Mouse (Mus musculus) gonadal fat pad, adult 2 months (tissue): Measurements from ENCODE around the gene Tceanc. TPM values are rescaled to one million over a fixed set of nuclear protein-coding genes. Genes with fewer than 3 reads are reported as not detected.

Source experiments
- DNase-seq: peaks from one replicate; pipeline ENCODE4 v3.0.0-alpha.2; 2012; ENCODE audit warnings: low read depth
- polyA plus RNA-seq: library from polyadenylated mRNA; depleted of rRNA; stranded (reverse); fragments of >200 nt; gene quantifications from 2 replicates; pipeline ENCODE4 v1.2.3, GENCODE M21; 2012; rRNA removed

The Tceanc gene
- polyA plus RNA-seq, 1 experiment = 1.5 TPM

- DNase-seq = no peak
These were observed 38.9 kb downstream of the Tceanc start, which contains the start of gene Rab9 for GRCm38 (mm10) chrX:166479365-166479983. Gene Rab9, minus strand, starts transcription at chrX:166479867.

GRCm38 (mm10) chrX:166478631-166479364 lies 39.6 kb downstream of the Tceanc start:
- peak; percentile 73 for DNase-seq

- DNase-seq = no peak
These were observed 41.0 kb downstream of the Tceanc start for GRCm38 (mm10) chrX:166477393-166477792.

GRCm38 (mm10) chrX:166472612-166473011 lies 45.8 kb downstream of the Tceanc start:
- DNase-seq = no peak

GRCm38 (mm10) chrX:166468321-166468720 lies 50.0 kb downstream of the Tceanc start:
- no peak for DNase-seq

- no peak for DNase-seq
These were observed 62.8 kb downstream of the Tceanc start for GRCm38 (mm10) chrX:166455525-166455924.

- no peak for DNase-seq
These were observed 64.0 kb downstream of the Tceanc start for GRCm38 (mm10) chrX:166454331-166454730.

- no peak for DNase-seq
These were observed 64.8 kb downstream of the Tceanc start for GRCm38 (mm10) chrX:166453532-166453931.

Other genes starting within 250 kb of the Tceanc start
- gene Trappc2, start 78.0 kb downstream of the Tceanc start, polyA plus RNA-seq = 5.3 and 6.3 TPM in 2 replicates
- gene Ofd1, start 77.9 kb downstream of the Tceanc start, polyA plus RNA-seq = 2.0 and 3.2 TPM in 2 replicates
- 10.2 and 11.2 TPM in 2 replicates for gene Rab9, start 38.7 kb downstream of the Tceanc start, polyA plus RNA-seq
- 2.9 and 5.2 TPM in 2 replicates for gene Egfl6, start 67.2 kb upstream of the Tceanc start, polyA plus RNA-seq